Mouse (Mus musculus): Measurements from ENCODE around the gene Ppp1r12c. TPM values are rescaled to one million over a fixed set of nuclear protein-coding genes. Genes with fewer than 3 reads are reported as not detected.

Gene Ppp1r12c
- polyA plus RNA-seq, 1 experiment, result 68.7 TPM

GRCm38 (mm10) chr7:4470275-4471178 lies 31.0 kb downstream of the Ppp1r12c start:
- peak overlapping the region; percentile 24; the same call in 1 of the 2 replicates for H3K9ac ChIP-seq (ENCODE audit: low read depth, poor library complexity, severe bottlenecking)
- no peaks in the 10 kb centered on the region for H3K4me1 ChIP-seq (ENCODE audit: control insufficient read depth, insufficient read depth, low read length)
- H3K4me3 ChIP-seq (ENCODE audit: low read depth, low read length), result peak overlapping the region; percentile 53
- H3K27ac ChIP-seq (ENCODE audit: insufficient read depth, low read length), result no peak overlapping the region
- H3K27me3 ChIP-seq (ENCODE audit: control insufficient read depth, insufficient read depth, low read length, poor library complexity, severe bottlenecking), result no peaks in the 10 kb centered on the region
- TF ChIP-seq POLR2A (IDR thresholded peaks at IDR 0.05; ENCODE audit: insufficient read depth, low read length) (no peak), EP300 (IDR thresholded peaks at IDR 0.05; ENCODE audit: insufficient read depth, low read depth, low read length) (no peak), CTCF (IDR thresholded peaks at IDR 0.05; ENCODE audit: low read depth, low read length) (no peak)
- H3K36me3 ChIP-seq (ENCODE audit: control insufficient read depth, insufficient read depth, low read length, poor library complexity, severe bottlenecking), result no peaks in the 10 kb centered on the region
- H3K9me3 ChIP-seq (replicated peaks; ENCODE audit: control insufficient read depth, insufficient read depth, low read length, poor library complexity, severe bottlenecking), result no peaks in the 10 kb centered on the region

DNA sequence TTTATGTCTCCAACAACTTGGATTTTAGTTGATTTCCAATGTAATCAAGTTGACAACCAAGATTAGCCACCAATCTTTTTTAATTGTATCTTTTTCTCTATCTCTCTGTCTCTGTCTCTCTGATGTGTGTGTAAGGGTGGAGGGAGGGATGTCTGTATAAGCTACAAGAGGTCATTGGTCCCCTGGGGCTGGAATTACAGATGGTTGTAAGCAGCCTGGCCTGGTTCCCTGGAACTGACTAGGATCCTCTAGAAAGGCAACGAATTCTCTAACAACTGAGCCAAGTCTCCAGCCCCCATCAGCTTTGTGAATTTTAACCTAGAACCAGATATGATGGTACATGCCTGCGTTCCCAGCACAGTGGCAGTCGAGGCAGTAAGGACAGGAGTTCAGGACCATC lies 33.7 kb downstream of the Ppp1r12c start:
- Histone ChIP-seq H3K27me3 (ENCODE audit: control insufficient read depth, insufficient read depth, low read length, poor library complexity, severe bottlenecking) (no peaks in the 10 kb centered on the region), H3K4me3 (ENCODE audit: low read depth, low read length) (no peak overlapping the region), H3K27ac (ENCODE audit: insufficient read depth, low read length) (no peak overlapping the region), H3K36me3 (ENCODE audit: control insufficient read depth, insufficient read depth, low read length, poor library complexity, severe bottlenecking) (no peaks in the 10 kb centered on the region), H3K9ac (ENCODE audit: low read depth, poor library complexity, severe bottlenecking) (no peak overlapping the region), H3K4me1 (ENCODE audit: control insufficient read depth, insufficient read depth, low read length) (peaks cover 3% of the 10 kb centered on the region), H3K9me3 (replicated peaks; ENCODE audit: control insufficient read depth, insufficient read depth, low read length, poor library complexity, severe bottlenecking) (no peaks in the 10 kb centered on the region)
- TF ChIP-seq POLR2A (IDR thresholded peaks at IDR 0.05; ENCODE audit: insufficient read depth, low read length), result no peak
- no peak for TF ChIP-seq CTCF (IDR thresholded peaks at IDR 0.05; ENCODE audit: low read depth, low read length)
- TF ChIP-seq EP300 (IDR thresholded peaks at IDR 0.05; ENCODE audit: insufficient read depth, low read depth, low read length), result no peak

DNA sequence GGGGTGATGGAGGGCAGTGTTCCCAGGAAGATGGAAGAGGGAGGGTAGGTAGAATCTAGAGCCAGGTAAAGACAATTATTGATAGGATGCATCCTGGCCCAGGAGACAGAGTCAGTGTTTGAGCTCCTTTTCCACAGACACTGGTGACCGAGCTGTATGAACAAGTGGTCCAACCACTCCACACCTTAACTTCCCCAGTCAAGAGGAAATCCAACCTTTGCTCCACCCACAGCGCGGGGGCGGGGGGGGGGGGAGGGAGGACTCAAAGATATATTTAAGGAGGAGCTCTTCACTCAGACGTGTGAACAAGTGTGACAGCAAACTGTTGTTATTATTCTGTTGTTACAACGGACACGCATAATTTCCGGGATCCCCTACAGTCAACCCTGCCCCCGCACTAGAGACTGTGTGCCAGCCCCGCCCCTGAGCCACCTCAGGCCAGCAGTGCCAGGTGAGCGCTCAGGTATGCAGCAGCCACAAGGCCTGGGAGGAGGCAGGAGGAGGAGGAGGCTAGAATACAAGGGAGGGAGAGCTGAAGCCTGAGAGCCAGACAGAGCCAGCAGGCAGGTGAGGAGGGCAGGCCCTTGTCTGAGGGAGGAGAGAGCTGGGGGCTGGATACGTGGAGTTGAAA lies 37.2 kb downstream of the Ppp1r12c start:
- H3K9ac ChIP-seq (ENCODE audit: low read depth, poor library complexity, severe bottlenecking), result no peak overlapping the region
- H3K9me3 ChIP-seq (replicated peaks; ENCODE audit: control insufficient read depth, insufficient read depth, low read length, poor library complexity, severe bottlenecking), result no peaks in the 10 kb centered on the region
- no peak overlapping the region for H3K4me3 ChIP-seq (ENCODE audit: low read depth, low read length)
- H3K36me3 ChIP-seq (ENCODE audit: control insufficient read depth, insufficient read depth, low read length, poor library complexity, severe bottlenecking), result no peaks in the 10 kb centered on the region
- peaks cover 3% of the 10 kb centered on the region for H3K4me1 ChIP-seq (ENCODE audit: control insufficient read depth, insufficient read depth, low read length)
- TF ChIP-seq EP300 (IDR thresholded peaks at IDR 0.05; ENCODE audit: insufficient read depth, low read depth, low read length) (no peak), POLR2A (IDR thresholded peaks at IDR 0.05; ENCODE audit: insufficient read depth, low read length) (no peak), CTCF (IDR thresholded peaks at IDR 0.05; ENCODE audit: low read depth, low read length) (no peak)
- H3K27ac ChIP-seq (ENCODE audit: insufficient read depth, low read length), result no peak overlapping the region
- H3K27me3 ChIP-seq (ENCODE audit: control insufficient read depth, insufficient read depth, low read length, poor library complexity, severe bottlenecking), result no peaks in the 10 kb centered on the region

- H3K4me1 ChIP-seq (ENCODE audit: control insufficient read depth, insufficient read depth, low read length), result peaks cover 3% of the 10 kb centered on the region
- H3K27ac ChIP-seq (ENCODE audit: insufficient read depth, low read length), result peak within 1 kb of the TSS; percentile 40
- peak within 1 kb of the TSS; percentile 93 for H3K9ac ChIP-seq (ENCODE audit: low read depth, poor library complexity, severe bottlenecking)
- peak within 1 kb of the TSS; percentile 39 for H3K4me3 ChIP-seq (ENCODE audit: low read depth, low read length)
- no peaks in the 10 kb centered on the region for H3K9me3 ChIP-seq (replicated peaks; ENCODE audit: control insufficient read depth, insufficient read depth, low read length, poor library complexity, severe bottlenecking)
- no peak for TF ChIP-seq POLR2A (IDR thresholded peaks at IDR 0.05; ENCODE audit: insufficient read depth, low read length)
- no peak for TF ChIP-seq EP300 (IDR thresholded peaks at IDR 0.05; ENCODE audit: insufficient read depth, low read depth, low read length)
- no peak for TF ChIP-seq CTCF (IDR thresholded peaks at IDR 0.05; ENCODE audit: low read depth, low read length)
- H3K27me3 ChIP-seq (ENCODE audit: control insufficient read depth, insufficient read depth, low read length, poor library complexity, severe bottlenecking), result no peaks in the 10 kb centered on the region
- H3K36me3 ChIP-seq (ENCODE audit: control insufficient read depth, insufficient read depth, low read length, poor library complexity, severe bottlenecking), result no peaks in the 10 kb centered on the region
These were observed 40.7 kb downstream of the Ppp1r12c start, which contains the start of gene Eps8l1 for GRCm38 (mm10) chr7:4460576-4461434. Eps8l1 (plus strand) TSS chr7:4460674.

- Histone ChIP-seq H3K27me3 (ENCODE audit: control insufficient read depth, insufficient read depth, low read length, poor library complexity, severe bottlenecking) (no peaks in the 10 kb centered on the region), H3K9ac (ENCODE audit: low read depth, poor library complexity, severe bottlenecking) (no peak overlapping the region), H3K27ac (ENCODE audit: insufficient read depth, low read length) (peak overlapping the region; percentile 26; the same call in 1 of the 2 replicates), H3K36me3 (ENCODE audit: control insufficient read depth, insufficient read depth, low read length, poor library complexity, severe bottlenecking) (no peaks in the 10 kb centered on the region), H3K4me1 (ENCODE audit: control insufficient read depth, insufficient read depth, low read length) (peaks cover 4% of the 10 kb centered on the region), H3K9me3 (replicated peaks; ENCODE audit: control insufficient read depth, insufficient read depth, low read length, poor library complexity, severe bottlenecking) (no peaks in the 10 kb centered on the region; the same call in 1 of the 2 replicates), H3K4me3 (ENCODE audit: low read depth, low read length) (no peak overlapping the region)
- TF ChIP-seq CTCF (IDR thresholded peaks at IDR 0.05; ENCODE audit: low read depth, low read length) (no peak), POLR2A (IDR thresholded peaks at IDR 0.05; ENCODE audit: insufficient read depth, low read length) (no peak), EP300 (IDR thresholded peaks at IDR 0.05; ENCODE audit: insufficient read depth, low read depth, low read length) (no peak)
These were observed 48.8 kb downstream of the Ppp1r12c start for GRCm38 (mm10) chr7:4452644-4453043.

Measured in ES-Bruce4 (cell line).